Mouse (Mus musculus): ENCODE results near the gene Wdr76. TPM values are rescaled to one million over a fixed set of nuclear protein-coding genes. Genes with fewer than 3 reads are reported as not detected.
"Not testable (repeated sequence)": the region's sequence is repeated elsewhere in the genome, so short reads cannot be mapped to it uniquely, and the experiment has no call there.

Gene Wdr76
- total and polyA plus RNA-seq, 3 experiments: 17.4 to 29.9 (median 26.9) TPM

GRCm38 (mm10) chr2:121472783-121473182 is 33.7 kb upstream of the Wdr76 start:
- peaks cover 12% of the 10 kb centered on the region in 2 experiments for H3K36me3 ChIP-seq (replicated peaks in 1 of 2; ENCODE audit: control insufficient read depth in 1 of 2, insufficient read depth in 1 of 2, low read length in 1 of 2)
- H3K79me2 ChIP-seq (replicated peaks; ENCODE audit: control insufficient read depth, extremely low read depth, insufficient read depth, poor library complexity, severe bottlenecking); H3K4me2 ChIP-seq (ENCODE audit: insufficient read depth, low read depth, poor library complexity, severe bottlenecking); H3K4me3 ChIP-seq (replicated peaks in 1 of 3; ENCODE audit: low read depth in 2 of 3, low read length in 2 of 3, poor library complexity in 1 of 3); H3K9me3 ChIP-seq (replicated peaks; ENCODE audit: low read length); H3K9ac ChIP-seq (ENCODE audit: insufficient read depth, low read depth); DNase-seq (ENCODE audit: extremely low read depth); dilution Hi-C loops (cut with MboI; ENCODE audit: extremely low pct_ligation_motif_present, extremely low pct_unique_long_range_greater_than_20kb, low sequenced_read_pairs); H3K4me1 ChIP-seq (ENCODE audit: control insufficient read depth in 1 of 2, insufficient read depth in 2 of 2); H3K27ac ChIP-seq (ENCODE audit: insufficient read depth, low read depth); in situ Hi-C loops (cut with MboI; ENCODE audit: low pct_ligation_motif_present, low pct_unique_long_range_greater_than_20kb, low sequenced_read_pairs); H3K27me3 ChIP-seq (replicated peaks): not testable (repeated sequence)

GRCm38 (mm10) chr2:121473301-121474179 is 33.0 kb upstream of the Wdr76 start, which contains the start of gene Mfap1b:
Gene Mfap1b (minus strand): TSS chr2:121474067.
- DNase-seq (ENCODE audit: extremely low read depth): peak; percentile 91
- peaks cover 12% of the 10 kb centered on the region in 2 experiments for H3K36me3 ChIP-seq (replicated peaks in 1 of 2; ENCODE audit: control insufficient read depth in 1 of 2, insufficient read depth in 1 of 2, low read length in 1 of 2)
- H3K27me3 ChIP-seq (replicated peaks); in situ Hi-C loops (cut with MboI; ENCODE audit: low pct_ligation_motif_present, low pct_unique_long_range_greater_than_20kb, low sequenced_read_pairs); H3K79me2 ChIP-seq (replicated peaks; ENCODE audit: control insufficient read depth, extremely low read depth, insufficient read depth, poor library complexity, severe bottlenecking); H3K27ac ChIP-seq (ENCODE audit: insufficient read depth, low read depth); H3K4me1 ChIP-seq (ENCODE audit: control insufficient read depth in 1 of 2, insufficient read depth in 2 of 2); dilution Hi-C loops (cut with MboI; ENCODE audit: extremely low pct_ligation_motif_present, extremely low pct_unique_long_range_greater_than_20kb, low sequenced_read_pairs); H3K9me3 ChIP-seq (replicated peaks; ENCODE audit: low read length): not testable (repeated sequence)
- peak within 1 kb of the TSS; percentile 55 for H3K4me2 ChIP-seq (ENCODE audit: insufficient read depth, low read depth, poor library complexity, severe bottlenecking)
- H3K9ac ChIP-seq (ENCODE audit: insufficient read depth, low read depth): peak within 1 kb of the TSS; percentile 88
- peak within 1 kb of the TSS; percentile 57 to 88 (median 58) for H3K4me3 ChIP-seq (replicated peaks in 1 of 3; ENCODE audit: low read depth in 2 of 3, low read length in 2 of 3, poor library complexity in 1 of 3)
- TF ChIP-seq POLR2A (IDR thresholded peaks at IDR 0.05; ENCODE audit: low read depth, low read length): peak; percentile 88
- peak; percentile 89 for TF ChIP-seq HCFC1 (IDR thresholded peaks at IDR 0.05; ENCODE audit: low read depth, low read length)
- peak; percentile 82; the same call in 1 of the 2 replicates for TF ChIP-seq KAT2A (IDR thresholded peaks at IDR 0.05; ENCODE audit: insufficient replicate concordance, low read length)
- peak; percentile 62 for TF ChIP-seq MXI1 (IDR thresholded peaks at IDR 0.05; ENCODE audit: low read depth, low read length)
- TF ChIP-seq NRF1 (IDR thresholded peaks at IDR 0.05; ENCODE audit: low read depth, low read length): peak; percentile 73
- TF ChIP-seq SIN3A (IDR thresholded peaks at IDR 0.05; ENCODE audit: low read length): peak; percentile 98
- TF ChIP-seq ELF1 (IDR thresholded peaks at IDR 0.05; ENCODE audit: low read depth, low read length): peak; percentile 91
- peak; percentile 73 for TF ChIP-seq TCF12 (IDR thresholded peaks at IDR 0.05; ENCODE audit: low read depth, low read length)
- TF ChIP-seq ZMIZ1 (IDR thresholded peaks at IDR 0.05; ENCODE audit: low read depth, low read length): 0 out of 2 replicates have a peak, but pooled peaks have one; percentile 39
- peak; percentile 93 for TF ChIP-seq NELFE (IDR thresholded peaks at IDR 0.05; ENCODE audit: low read depth, low read length)
- TF ChIP-seq TBP (conservative IDR thresholded peaks at IDR 0.05; ENCODE audit: low read depth, low read length): peak; percentile 90

- no peak for DNase-seq (ENCODE audit: extremely low read depth)
- dilution Hi-C loops (cut with MboI; ENCODE audit: extremely low pct_ligation_motif_present, extremely low pct_unique_long_range_greater_than_20kb, low sequenced_read_pairs): no loop called here
- TF ChIP-seq ETS1 (conservative IDR thresholded peaks at IDR 0.05; ENCODE audit: low read depth, low read length) (no peak), MAFK (IDR thresholded peaks at IDR 0.05; ENCODE audit: insufficient replicate concordance, low read length) (no peak), NELFE (IDR thresholded peaks at IDR 0.05; ENCODE audit: low read depth, low read length) (no peak), IRF4 (IDR thresholded peaks at IDR 0.05; ENCODE audit: low read depth, low read length) (no peak), TBP (conservative IDR thresholded peaks at IDR 0.05; ENCODE audit: low read depth, low read length) (no peak), JUND (conservative IDR thresholded peaks at IDR 0.05; ENCODE audit: low read depth, low read length) (no peak), ZMIZ1 (IDR thresholded peaks at IDR 0.05; ENCODE audit: low read depth, low read length) (no peak), E2F4 (IDR thresholded peaks at IDR 0.05; ENCODE audit: insufficient replicate concordance, low read depth, low read length) (no peak), KAT2A (IDR thresholded peaks at IDR 0.05; ENCODE audit: insufficient replicate concordance, low read length) (no peak), ZNF384 (IDR thresholded peaks at IDR 0.05; ENCODE audit: low read depth, low read length) (no peak), EP300 (IDR thresholded peaks at IDR 0.05; ENCODE audit: low read length) (no peak), ELF1 (IDR thresholded peaks at IDR 0.05; ENCODE audit: low read depth, low read length) (no peak), PAX5 (IDR thresholded peaks at IDR 0.05; ENCODE audit: low read length) (no peak), POLR2AphosphoS2 (IDR thresholded peaks at IDR 0.05; ENCODE audit: low read depth, low read length) (no peak), MEF2A (IDR thresholded peaks at IDR 0.05; ENCODE audit: borderline replicate concordance, low read depth, low read length) (no peak), HCFC1 (IDR thresholded peaks at IDR 0.05; ENCODE audit: low read depth, low read length) (no peak)
- Histone ChIP-seq H3K36me3 (replicated peaks in 1 of 2; ENCODE audit: control insufficient read depth in 1 of 2, insufficient read depth in 1 of 2, low read length in 1 of 2) (peaks cover 12% of the 10 kb centered on the region in 2 experiments), H3K4me3 (replicated peaks in 1 of 3; ENCODE audit: low read depth in 2 of 3, low read length in 2 of 3, poor library complexity in 1 of 3) (peak overlapping the region; percentile 47 to 58 (median 57)), H3K4me2 (ENCODE audit: insufficient read depth, low read depth, poor library complexity, severe bottlenecking) (peak overlapping the region; percentile 55), H3K9ac (ENCODE audit: insufficient read depth, low read depth) (peak overlapping the region; percentile 86), H3K9me3 (replicated peaks; ENCODE audit: low read length) (no peaks in the 10 kb centered on the region), H3K27ac (ENCODE audit: insufficient read depth, low read depth) (no peak overlapping the region), H3K79me2 (replicated peaks; ENCODE audit: control insufficient read depth, extremely low read depth, insufficient read depth, poor library complexity, severe bottlenecking) (peaks cover 9% of the 10 kb centered on the region; the same call in 1 of the 2 replicates), H3K27me3 (replicated peaks) (no peaks in the 10 kb centered on the region), H3K4me1 (ENCODE audit: control insufficient read depth in 1 of 2, insufficient read depth in 2 of 2) (peaks cover 0 to 5% of the 10 kb centered on the region in 2 experiments; a peak in 1 of 4 replicates)
- in situ Hi-C loops (cut with MboI; ENCODE audit: low pct_ligation_motif_present, low pct_unique_long_range_greater_than_20kb, low sequenced_read_pairs): no loop called here
These were observed 32.4 kb upstream of the Wdr76 start for GRCm38 (mm10) chr2:121474180-121474535.
